Mouse (Mus musculus) heart, adult 2 months (tissue): ENCODE data around the gene Malrd1.

Experiments
- CTCF ChIP-seq: fragments of 200-600 bp; IDR thresholded peaks from 2 replicates; pipeline ENCODE4 v1.8.1; 2022; ENCODE audit warnings: antibody characterized with exemption, mild to moderate bottlenecking, moderate library complexity
- EP300 ChIP-seq: fragments of 200-500 bp; IDR thresholded peaks from 2 replicates; pipeline ENCODE4 v1.6.1; 2011; ENCODE audit warnings: low read depth, low read length, control low read depth; ENCODE audit not compliant: insufficient read depth

DNA sequence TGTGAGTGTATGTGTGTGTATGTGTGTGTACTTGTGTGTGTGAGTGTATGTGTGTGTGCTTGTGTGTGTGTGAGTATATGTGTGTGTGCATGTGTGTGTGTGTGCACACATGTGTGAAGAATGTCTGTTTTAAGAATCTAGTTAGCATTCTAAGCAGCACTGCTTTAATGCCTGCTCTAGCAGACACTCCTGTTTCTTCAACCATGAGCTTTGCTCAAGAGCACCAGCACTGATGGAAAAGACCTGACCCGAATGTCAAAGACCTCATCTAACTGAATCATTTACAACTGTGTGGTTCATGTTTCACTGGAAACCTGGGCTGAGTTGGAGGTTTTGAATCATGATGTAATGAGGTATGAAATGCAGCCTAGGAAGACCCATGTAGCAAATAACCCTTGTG is 406.1 kb downstream of the Malrd1 start:
- TF ChIP-seq EP300 (no peak), CTCF (no peak)
